Mouse (Mus musculus) liver, embryonic 11.5 days (tissue): ENCODE data around the gene Pfkfb1. TPM values are rescaled to one million over a fixed set of nuclear protein-coding genes. Genes with fewer than 3 reads are reported as not detected.

ENCODE experiments used
- ATAC-seq: fragments of 200-750 bp; cut with Nextera tagmentation; replicated peaks from 2 replicates; pipeline ENCODE4 v1.8.0; 2017; ENCODE audit warnings: moderate number of reproducible peaks, mild to moderate bottlenecking, moderate TSS enrichment, moderate library complexity; ENCODE audit not compliant: low FRiP score
- DNase-seq: peaks from one replicate; pipeline ENCODE4 v3.0.0-alpha.2; 2017; ENCODE audit warnings: low spot score
- H3K27ac ChIP-seq: fragments of 300-500 bp; sonication (generic); 2 replicates; pipeline ENCODE4 v1.5.1; 2014; ENCODE audit warnings: mild to moderate bottlenecking, low read depth, low read length, control low read depth
- H3K27me3 ChIP-seq: fragments of 300-500 bp; sonication (generic); replicated peaks from 2 replicates; pipeline ENCODE4 v1.6.1; 2014; ENCODE audit warnings: low read length, mixed read lengths; ENCODE audit not compliant: control insufficient read depth, insufficient read depth
- H3K36me3 ChIP-seq: fragments of 300-500 bp; sonication (generic); 2 replicates; pipeline ENCODE4 v1.6.1; 2014; ENCODE audit warnings: mild to moderate bottlenecking, low read length, moderate library complexity, mixed read lengths; ENCODE audit not compliant: control insufficient read depth, insufficient read depth
- H3K4me1 ChIP-seq: fragments of 300-500 bp; sonication (generic); replicated peaks from 2 replicates; pipeline ENCODE4 v1.6.1; 2014; ENCODE audit warnings: low read length, mixed read lengths; ENCODE audit not compliant: control insufficient read depth, insufficient read depth
- H3K4me2 ChIP-seq: fragments of 300-500 bp; sonication (generic); 2 replicates; pipeline ENCODE4 v1.6.1; 2014; ENCODE audit warnings: mild to moderate bottlenecking, control low read depth, moderate library complexity
- H3K4me3 ChIP-seq: fragments of 300-500 bp; sonication (generic); 2 replicates; pipeline ENCODE4 v1.5.1; 2014; ENCODE audit warnings: low read depth, low read length, control low read depth
- H3K9ac ChIP-seq: fragments of 300-500 bp; sonication (generic); 2 replicates; pipeline ENCODE4 v1.6.1; 2014; ENCODE audit warnings: low read depth, low read length, control low read depth
- H3K9me3 ChIP-seq: fragments of 300-500 bp; sonication (generic); 2 replicates; pipeline ENCODE4 v1.6.1; 2016; ENCODE audit warnings: low read length, inconsistent platforms, mixed read lengths; ENCODE audit not compliant: control insufficient read depth
- WGBS: fragments of 180-500 bp; shearing (Covaris S2); extraction: QIAGEN DNeasy Blood & Tissue Kit; methylation state at CpG from one replicate; pipeline ENCODE4 v1.1.7; 2014; 5-methylcytosine and 5-hydroxymethylcytosine counted together
- microRNA-seq: library from miRNA; unstranded; fragments of <30 nt; microRNA quantifications from one replicate; pipeline ENCODE4, GENCODE M21; 2017; ENCODE audit warnings: borderline number of aligned reads
- polyA plus RNA-seq: library from polyadenylated mRNA; unstranded; fragments of >200 nt; fragmentation: Nextera tagmentation; extraction: Ambion mirVana; gene quantifications from 2 replicates; pipeline ENCODE4 v1.2.1, GENCODE M21; 2014

Pfkfb1 gene
- polyA plus RNA-seq, 1 experiment from 2014 or later, result 8.5 TPM

- no peaks in the 10 kb centered on the region for H3K36me3 ChIP-seq
- no peaks in the 10 kb centered on the region for H3K9me3 ChIP-seq
- DNase-seq, result no peak
- H3K27ac ChIP-seq, result no peak overlapping the region
- WGBS, result 52% methylated on average over 28 of the region's 44 CpGs
- H3K27me3 ChIP-seq, result peaks cover 4% of the 10 kb centered on the region
- H3K4me1 ChIP-seq, result no peaks in the 10 kb centered on the region
- peak overlapping the region; percentile 59 for H3K4me2 ChIP-seq
- no peak for ATAC-seq
- no peak overlapping the region for H3K9ac ChIP-seq
- peak overlapping the region; percentile 46 for H3K4me3 ChIP-seq
Measured at GRCm38 (mm10) chrX:150656122-150656907, 68.3 kb downstream of the Pfkfb1 start.

- DNase-seq (peak; percentile 42), ATAC-seq (no peak)
- H3K4me2 ChIP-seq, result peak within 1 kb of the TSS; percentile 59
- H3K27ac ChIP-seq, result no peak within 1 kb of the TSS
- peaks cover 4% of the 10 kb centered on the region for H3K27me3 ChIP-seq
- 0 out of 2 replicates have a peak within 1 kb of the TSS, but pooled peaks have one; percentile 34 for H3K9ac ChIP-seq
- peak within 1 kb of the TSS; percentile 46 for H3K4me3 ChIP-seq
- WGBS, result 24% methylated on average over 36 of the region's 37 CpGs
- no peaks in the 10 kb centered on the region for H3K36me3 ChIP-seq
- H3K4me1 ChIP-seq, result no peaks in the 10 kb centered on the region
- H3K9me3 ChIP-seq, result no peaks in the 10 kb centered on the region
Measured at GRCm38 (mm10) chrX:150656908-150657796, 69.1 kb downstream of the Pfkfb1 start, which contains the start of gene Tro. Gene Tro (minus strand): TSS chrX:150657583.

- Histone ChIP-seq H3K9me3 (no peaks in the 10 kb centered on the region), H3K9ac (no peak overlapping the region), H3K4me1 (no peaks in the 10 kb centered on the region), H3K4me2 (no peak overlapping the region; the same call in 1 of the 2 replicates), H3K4me3 (no peak overlapping the region), H3K36me3 (no peaks in the 10 kb centered on the region), H3K27ac (no peak overlapping the region), H3K27me3 (peaks cover 4% of the 10 kb centered on the region)
- ATAC-seq (no peak), DNase-seq (no peak)
- 54% methylated on average over 3 of the region's 3 CpGs for WGBS
Measured at GRCm38 (mm10) chrX:150657797-150658118, 69.7 kb downstream of the Pfkfb1 start.

GRCm38 (mm10) chrX:150662809-150663208 lies 74.8 kb downstream of the Pfkfb1 start:
- no peak for ATAC-seq
- Histone ChIP-seq H3K9ac (no peak overlapping the region), H3K9me3 (no peaks in the 10 kb centered on the region), H3K27me3 (no peaks in the 10 kb centered on the region; the same call in none of the 2 replicates), H3K4me1 (no peaks in the 10 kb centered on the region), H3K36me3 (no peaks in the 10 kb centered on the region), H3K4me3 (no peak overlapping the region), H3K27ac (no peak overlapping the region), H3K4me2 (no peak overlapping the region)
- DNase-seq, result no peak
- WGBS, result 36% methylated on average over 4 of the region's 4 CpGs

GRCm38 (mm10) chrX:150677505-150677904 lies 89.5 kb downstream of the Pfkfb1 start:
- no peaks in the 10 kb centered on the region for H3K27me3 ChIP-seq
- WGBS, result 48% methylated on average over 1 of the region's 1 CpGs
- no peak overlapping the region for H3K4me2 ChIP-seq
- no peak overlapping the region for H3K27ac ChIP-seq
- H3K4me3 ChIP-seq, result no peak overlapping the region
- ATAC-seq, result no peak
- no peaks in the 10 kb centered on the region for H3K4me1 ChIP-seq
- H3K36me3 ChIP-seq, result no peaks in the 10 kb centered on the region
- DNase-seq, result no peak
- H3K9me3 ChIP-seq, result no peaks in the 10 kb centered on the region
- H3K9ac ChIP-seq, result no peak overlapping the region

Small RNA genes lying within 50 kb of the gene (microRNA-seq; reads per million reads assigned to microRNA genes)
- gene Mir3620, result not detected

Other genes with a start within 250 kb of the Pfkfb1 start
- gene Tmem29, start 129.1 kb upstream of the Pfkfb1 start, polyA plus RNA-seq, result 24.2 and 28.1 TPM in 2 replicates
- 170 and 201 TPM in 2 replicates for gene Alas2, start 40.9 kb upstream of the Pfkfb1 start, polyA plus RNA-seq
- 20.1 and 20.7 TPM in 2 replicates for gene Apex2, start 1.6 kb downstream of the Pfkfb1 start, polyA plus RNA-seq
- gene Tro, start 69.4 kb downstream of the Pfkfb1 start, polyA plus RNA-seq, result 10.1 and 14.2 TPM in 2 replicates
- 198 and 202 TPM in 2 replicates for gene Maged2, start 226.1 kb downstream of the Pfkfb1 start, polyA plus RNA-seq